Mouse (Mus musculus) hindbrain, embryonic 11.5 days (tissue): ENCODE measurements around the gene Map2k5. TPM values are rescaled to one million over a fixed set of nuclear protein-coding genes. Genes with fewer than 3 reads are reported as not detected.

Experiments used
- ATAC-seq: fragments of 200-750 bp; cut with Nextera tagmentation; 2 replicates; pipeline ENCODE4 v1.8.0; 2017; ENCODE audit warnings: mild to moderate bottlenecking, moderate TSS enrichment, moderate library complexity; ENCODE audit not compliant: low FRiP score
- DNase-seq: peaks from one replicate; pipeline ENCODE4 v3.0.0-alpha.2; 2015; ENCODE audit warnings: low spot score
- H3K27ac ChIP-seq: fragments of 300-500 bp; sonication (generic); 2 replicates; pipeline ENCODE4 v1.5.1; 2014; ENCODE audit warnings: mild to moderate bottlenecking, low read depth, low read length
- H3K27me3 ChIP-seq: fragments of 300-500 bp; sonication (generic); 2 replicates; pipeline ENCODE4 v1.6.1; 2014; ENCODE audit warnings: mild to moderate bottlenecking, low read length, moderate library complexity, mixed read lengths; ENCODE audit not compliant: control insufficient read depth, insufficient read depth
- H3K36me3 ChIP-seq: fragments of 300-500 bp; sonication (generic); 2 replicates; pipeline ENCODE4 v1.6.1; 2014; ENCODE audit warnings: mild to moderate bottlenecking, low read length, moderate library complexity, mixed read lengths; ENCODE audit not compliant: control insufficient read depth, insufficient read depth
- H3K4me1 ChIP-seq: fragments of 300-500 bp; sonication (generic); replicated peaks from 2 replicates; pipeline ENCODE4 v1.6.1; 2014; ENCODE audit warnings: low read length, mixed read lengths; ENCODE audit not compliant: control insufficient read depth, insufficient read depth
- H3K4me2 ChIP-seq: fragments of 300-500 bp; sonication (generic); replicated peaks from 2 replicates; pipeline ENCODE4 v1.6.1; 2014; ENCODE audit warnings: mild to moderate bottlenecking, low read depth, low read length
- H3K4me3 ChIP-seq: fragments of 300-500 bp; sonication (generic); 2 replicates; pipeline ENCODE4 v1.5.1; 2014; ENCODE audit warnings: low read depth, low read length
- H3K9ac ChIP-seq: fragments of 300-500 bp; sonication (generic); 2 replicates; pipeline ENCODE4 v1.6.1; 2014; ENCODE audit warnings: low read depth, low read length
- H3K9me3 ChIP-seq: fragments of 300-500 bp; sonication (generic); 2 replicates; pipeline ENCODE4 v1.6.1; 2016; ENCODE audit warnings: low read length; ENCODE audit not compliant: control insufficient read depth
- WGBS: fragments of 180-500 bp; shearing (Covaris S2); extraction: QIAGEN DNeasy Blood & Tissue Kit; methylation state at CpG from one replicate; pipeline ENCODE4 v1.1.7; 2014; 5-methylcytosine and 5-hydroxymethylcytosine counted together
- polyA plus RNA-seq: library from polyadenylated mRNA; unstranded; fragments of >200 nt; fragmentation: Nextera tagmentation; extraction: Ambion mirVana; gene quantifications from 2 replicates; pipeline ENCODE4 v1.2.1, GENCODE M21; 2014

Map2k5 gene
- polyA plus RNA-seq, 1 experiment from 2014 or later, result 43.0 TPM

DNA sequence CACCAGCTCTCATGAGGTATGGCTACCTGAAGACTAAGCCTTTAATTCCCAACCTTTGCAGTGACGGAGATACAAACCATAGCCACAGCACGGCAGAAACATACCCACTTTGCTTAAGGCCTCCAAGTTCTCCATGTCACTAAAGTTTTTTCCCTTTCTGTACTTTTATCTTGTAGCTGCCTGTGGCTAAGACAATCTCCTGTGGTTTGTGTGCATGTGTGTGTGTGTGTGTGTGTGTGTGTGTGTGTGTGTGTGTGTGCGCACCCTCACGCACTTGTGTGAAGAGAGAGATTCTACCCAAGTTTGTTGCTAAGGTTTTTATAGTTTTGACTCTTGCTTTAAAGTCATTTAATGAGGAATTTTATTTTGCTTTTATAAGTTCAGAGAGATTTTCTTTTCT lies 5.1 kb upstream of the Map2k5 start:
- H3K4me2 ChIP-seq, result no peak overlapping the region
- no peaks in the 10 kb centered on the region for H3K27me3 ChIP-seq
- WGBS, result 96% methylated on average over 4 of the region's 4 CpGs
- H3K36me3 ChIP-seq, result no peaks in the 10 kb centered on the region
- no peak overlapping the region for H3K27ac ChIP-seq
- H3K4me3 ChIP-seq, result no peak overlapping the region
- H3K9ac ChIP-seq, result no peak overlapping the region
- no peaks in the 10 kb centered on the region for H3K4me1 ChIP-seq
- ATAC-seq, result no peak
- no peak for DNase-seq
- H3K9me3 ChIP-seq, result no peaks in the 10 kb centered on the region

DNA sequence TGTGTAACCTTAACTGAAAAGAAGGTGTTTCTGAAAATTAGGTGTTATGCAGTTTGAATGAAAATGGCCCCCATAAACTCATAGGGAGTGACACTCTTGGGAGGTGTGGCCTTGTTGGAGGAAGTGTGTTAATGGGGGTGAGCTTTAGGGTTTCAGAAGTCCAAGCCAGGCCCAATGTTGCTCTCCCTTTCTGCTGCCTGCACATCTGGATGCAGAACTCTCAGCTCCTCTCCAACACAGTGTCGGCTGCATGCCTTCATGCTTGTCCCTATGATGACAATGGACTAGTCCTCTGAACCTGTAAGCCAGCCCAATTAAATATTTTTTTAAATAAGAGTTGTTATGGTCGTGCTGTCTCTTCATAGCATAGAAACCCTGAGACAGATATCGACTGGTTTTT lies 2.6 kb upstream of the Map2k5 start:
- H3K4me3 ChIP-seq, result no peak overlapping the region
- ATAC-seq (no peak), DNase-seq (no peak)
- H3K27me3 ChIP-seq, result no peaks in the 10 kb centered on the region
- no peak overlapping the region for H3K4me2 ChIP-seq
- no peak overlapping the region for H3K27ac ChIP-seq
- H3K4me1 ChIP-seq, result no peaks in the 10 kb centered on the region
- H3K9me3 ChIP-seq, result no peaks in the 10 kb centered on the region
- H3K36me3 ChIP-seq, result no peaks in the 10 kb centered on the region
- 83% methylated on average over 3 of the region's 3 CpGs for WGBS
- H3K9ac ChIP-seq, result no peak overlapping the region

DNA sequence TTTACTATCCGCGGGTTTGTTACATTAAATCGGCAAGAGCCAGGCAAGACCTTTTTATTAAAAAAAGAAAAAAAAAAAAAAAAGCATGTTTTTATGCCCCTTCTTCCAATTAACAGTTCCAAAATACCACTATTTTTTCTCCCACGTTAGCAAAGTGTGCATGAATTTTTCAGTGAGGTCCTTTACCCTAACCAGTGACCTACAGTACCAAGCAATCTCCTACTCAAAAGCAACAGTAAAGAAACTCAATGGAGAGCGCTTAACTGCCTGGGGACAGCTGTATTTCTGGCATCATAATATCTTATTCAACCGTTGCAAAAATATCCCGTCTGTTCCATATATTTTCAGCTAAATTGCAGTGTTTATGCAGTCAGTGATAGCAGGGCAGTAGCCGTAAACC lies 472 bp upstream of the Map2k5 start:
- 23% methylated on average over 8 of the region's 8 CpGs for whole genome bisulfite sequencing
- no peaks in the 10 kb centered on the region for H3K4me1 ChIP-seq
- H3K27me3 ChIP-seq, result no peaks in the 10 kb centered on the region
- H3K27ac ChIP-seq, result peak overlapping the region; percentile 86; the same call in 1 of the 2 replicates
- H3K9ac ChIP-seq, result peak overlapping the region; percentile 94
- H3K36me3 ChIP-seq, result no peaks in the 10 kb centered on the region
- DNase-seq (no peak), ATAC-seq (no peak)
- no peaks in the 10 kb centered on the region for H3K9me3 ChIP-seq
- peak overlapping the region; percentile 79 for H3K4me3 ChIP-seq
- H3K4me2 ChIP-seq, result peak overlapping the region; percentile 83

DNA sequence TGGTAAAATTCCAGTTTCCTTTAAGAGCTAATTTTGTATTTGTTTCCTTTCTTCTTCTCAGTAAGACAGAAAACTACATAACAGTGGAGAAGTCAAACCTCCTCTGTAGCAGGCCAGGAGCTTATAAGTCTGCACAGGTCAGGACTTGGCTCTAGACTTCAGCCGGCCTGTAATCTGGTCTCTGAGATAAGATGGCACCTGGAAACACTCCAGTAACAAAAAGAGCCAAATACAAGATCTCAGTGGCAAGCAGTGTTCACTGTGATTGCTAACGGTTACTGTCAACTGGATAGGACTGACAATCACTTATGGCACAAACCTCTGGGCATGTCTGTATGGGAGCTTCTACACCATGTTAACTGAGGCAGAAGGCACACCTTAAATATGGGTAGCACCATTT lies 4.4 kb downstream of the Map2k5 start:
- no peak for ATAC-seq
- DNase-seq, result no peak

GRCm38 (mm10) chr9:63372541-63372940 lies 5.2 kb downstream of the Map2k5 start:
- Histone ChIP-seq H3K27ac (no peak overlapping the region), H3K36me3 (no peaks in the 10 kb centered on the region), H3K4me3 (no peak overlapping the region), H3K4me1 (no peaks in the 10 kb centered on the region), H3K9me3 (no peaks in the 10 kb centered on the region), H3K4me2 (no peak overlapping the region), H3K9ac (no peak overlapping the region), H3K27me3 (no peaks in the 10 kb centered on the region)
- DNase-seq, result no peak
- WGBS, result 58% methylated on average over 8 of the region's 8 CpGs
- no peak for ATAC-seq

More for the DNA sequence above, 4.4 kb downstream of the Map2k5 start:
- Histone ChIP-seq H3K4me1 (no peaks in the 10 kb centered on the region), H3K27ac (no peak overlapping the region), H3K4me2 (no peak overlapping the region), H3K4me3 (no peak overlapping the region), H3K9ac (no peak overlapping the region), H3K36me3 (no peaks in the 10 kb centered on the region), H3K27me3 (no peaks in the 10 kb centered on the region), H3K9me3 (no peaks in the 10 kb centered on the region)
- 93% methylated on average over 2 of the region's 2 CpGs for WGBS

- no peaks in the 10 kb centered on the region for H3K27me3 ChIP-seq
- no peak overlapping the region for H3K4me3 ChIP-seq
- H3K4me2 ChIP-seq, result no peak overlapping the region
- H3K9me3 ChIP-seq, result no peaks in the 10 kb centered on the region
- DNase-seq, result no peak
- H3K4me1 ChIP-seq, result no peaks in the 10 kb centered on the region
- no peak overlapping the region for H3K9ac ChIP-seq
- 0 out of 2 replicates have a peak, but pooled peaks cover 2% of the 10 kb centered on the region for H3K36me3 ChIP-seq
- no peak for ATAC-seq
- 49% methylated on average over 3 of the region's 3 CpGs for WGBS
- no peak overlapping the region for H3K27ac ChIP-seq
Measured at GRCm38 (mm10) chr9:63360410-63360809, 17.3 kb downstream of the Map2k5 start.

- no peaks in the 10 kb centered on the region for H3K4me1 ChIP-seq
- DNase-seq (no peak), ATAC-seq (no peak)
- H3K9ac ChIP-seq, result no peak overlapping the region
- no peaks in the 10 kb centered on the region for H3K36me3 ChIP-seq
- no peaks in the 10 kb centered on the region for H3K27me3 ChIP-seq
- H3K9me3 ChIP-seq, result no peaks in the 10 kb centered on the region
- no peak overlapping the region for H3K4me3 ChIP-seq
- H3K27ac ChIP-seq, result no peak overlapping the region
- no peak overlapping the region for H3K4me2 ChIP-seq
- 88% methylated on average over 5 of the region's 5 CpGs for WGBS
Measured at GRCm38 (mm10) chr9:63359016-63359415, 18.7 kb downstream of the Map2k5 start.

DNA sequence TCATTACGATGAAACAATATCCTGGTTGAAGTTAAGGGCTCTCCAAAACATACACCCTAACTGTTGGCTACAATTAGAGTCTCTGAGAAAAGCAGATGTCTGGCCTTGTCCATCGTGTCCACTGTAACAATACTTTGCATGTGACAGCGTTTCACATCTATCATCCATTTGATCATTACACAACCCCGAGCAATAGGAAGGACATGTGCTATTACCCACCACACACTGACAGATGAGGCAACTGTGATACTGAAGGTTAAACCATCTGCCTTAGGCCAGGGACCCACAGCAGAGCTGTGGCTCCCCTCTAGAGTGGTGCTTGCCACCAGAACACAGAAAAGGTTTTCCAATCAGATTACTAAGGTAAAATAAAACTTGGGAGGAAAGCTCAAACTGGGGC lies 21.0 kb downstream of the Map2k5 start:
- Histone ChIP-seq H3K36me3 (no peaks in the 10 kb centered on the region), H3K27me3 (no peaks in the 10 kb centered on the region), H3K4me1 (no peaks in the 10 kb centered on the region), H3K4me3 (no peak overlapping the region), H3K27ac (no peak overlapping the region), H3K9me3 (no peaks in the 10 kb centered on the region), H3K9ac (no peak overlapping the region), H3K4me2 (no peak overlapping the region)
- WGBS, result 86% methylated on average over 4 of the region's 4 CpGs
- DNase-seq, result no peak
- no peak for ATAC-seq

GRCm38 (mm10) chr9:63356278-63356677 lies 21.4 kb downstream of the Map2k5 start:
- Histone ChIP-seq H3K27ac (no peak overlapping the region), H3K4me3 (no peak overlapping the region), H3K9me3 (no peaks in the 10 kb centered on the region), H3K36me3 (no peaks in the 10 kb centered on the region), H3K4me2 (no peak overlapping the region), H3K9ac (no peak overlapping the region), H3K4me1 (no peaks in the 10 kb centered on the region), H3K27me3 (no peaks in the 10 kb centered on the region)
- ATAC-seq (no peak), DNase-seq (no peak)
- WGBS, result 66% methylated on average over 9 of the region's 9 CpGs
